Mouse (Mus musculus) activated CD4-positive, CD25-positive, alpha-beta regulatory T cell, adult 4 months (primary cell): ENCODE data around the gene Gm7358. TPM values are rescaled to one million over a fixed set of nuclear protein-coding genes. Genes with fewer than 3 reads are reported as not detected.
"Not testable (repeated sequence)": the region's sequence is repeated elsewhere in the genome, so short reads cannot be mapped to it uniquely, and the experiment has no call there.

Source experiments
- ATAC-seq: one replicate; pipeline ENCODE4 v1.8.0; 2017
- polyA plus RNA-seq, 2 experiments: library from polyadenylated mRNA; unstranded; fragments of 100-300 nt; shearing (Covaris generic); gene quantifications; one replicate each; pipeline ENCODE4 v1.2.1; 2017

Gene Gm7358
- not detected for polyA plus RNA-seq

GRCm38 (mm10) chr17:14059431-14059830 lies at the start of gene Gm7358:
Gm7358 (minus strand) TSS chr17:14059531.
- ATAC-seq, result not testable (repeated sequence)

GRCm38 (mm10) chr17:14103018-14103417 lies 43.7 kb upstream of the Gm7358 start:
- ATAC-seq, result not testable (repeated sequence)

GRCm38 (mm10) chr17:14101446-14101980 lies 42.2 kb upstream of the Gm7358 start:
- not testable (repeated sequence) for ATAC-seq

GRCm38 (mm10) chr17:14099886-14100285 lies 40.6 kb upstream of the Gm7358 start:
- not testable (repeated sequence) for ATAC-seq

DNA sequence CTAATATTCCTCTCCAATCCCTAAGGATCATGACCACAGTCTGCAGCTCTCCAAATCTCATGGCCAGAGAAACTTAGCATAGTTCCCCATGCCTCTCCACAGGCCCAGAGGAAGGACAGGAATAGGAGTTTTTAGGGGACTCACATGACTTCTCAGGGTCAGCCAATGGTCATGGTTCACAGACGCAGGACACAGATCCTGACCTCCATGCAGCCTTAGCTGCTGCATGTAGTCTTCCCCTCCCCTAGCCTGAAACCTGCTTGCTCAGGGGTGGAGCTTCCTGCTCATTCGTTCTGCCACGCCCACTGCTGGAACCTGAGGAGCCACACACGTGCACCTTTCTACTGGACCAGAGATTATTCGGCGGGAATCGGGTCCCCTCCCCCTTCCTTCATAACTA lies 34.8 kb upstream of the Gm7358 start:
- ATAC-seq, result not testable (repeated sequence)

- not testable (repeated sequence) for ATAC-seq
These were observed 27.3 kb upstream of the Gm7358 start for GRCm38 (mm10) chr17:14086629-14087028.

DNA sequence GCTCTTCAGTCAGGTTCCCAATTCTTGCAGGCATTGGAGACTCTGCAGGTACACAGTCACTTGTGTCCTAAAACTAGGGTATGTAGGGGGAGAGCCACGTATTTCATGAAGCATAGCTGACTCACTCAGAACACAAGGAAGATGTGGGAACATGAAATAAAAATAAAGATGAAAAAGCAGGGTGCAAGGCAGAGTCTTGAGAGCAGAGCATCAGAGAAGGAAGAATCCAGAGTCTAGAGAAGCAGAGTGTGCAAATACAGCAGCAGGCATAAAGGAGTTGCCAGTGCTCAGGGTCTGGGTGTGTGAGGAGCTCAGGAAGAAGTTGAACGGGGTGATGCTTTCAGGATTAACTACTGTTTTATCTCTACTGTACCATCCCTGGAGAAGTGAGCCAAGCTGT lies 17.5 kb downstream of the Gm7358 start:
- ATAC-seq, result not testable (repeated sequence)

GRCm38 (mm10) chr17:14037012-14037411 lies 22.3 kb downstream of the Gm7358 start:
- not testable (repeated sequence) for ATAC-seq

GRCm38 (mm10) chr17:14036113-14036512 lies 23.2 kb downstream of the Gm7358 start:
- not testable (repeated sequence) for ATAC-seq

Other genes starting within 250 kb of the Gm7358 start
- not detected for gene Gm7168, start 111.2 kb downstream of the Gm7358 start, polyA plus RNA-seq
- gene Gm7356, start 55.8 kb downstream of the Gm7358 start, polyA plus RNA-seq, result not detected
- not detected for gene Dact2, start 144.8 kb upstream of the Gm7358 start, polyA plus RNA-seq
- not detected for gene Smoc2, start 220.0 kb upstream of the Gm7358 start, polyA plus RNA-seq